In genomic region chr10:24173210-24174001, GRCm38 (mm10) we compare ENCODE assay signal across 9 mouse cellular contexts. TPM values are rescaled to one million over a fixed set of nuclear protein-coding genes. Genes with fewer than 3 reads are reported as not detected.
DNase-seq lines count a peak whose midpoint lies in the region; ATAC-seq and TF ChIP-seq lines count a peak whose summit lies in the region.
"Had no signal": no experiment of that assay in that cellular context is flagged by ENCODE, and none has a peak within 500 bp of the region (broad histone marks: within the 10 kb centered on the region; RNA-seq: fewer than 3 reads in every experiment).

No protein-coding gene starts in this region.

- H3K27me3 ChIP-seq in hindbrain, embryonic 10.5 days (ENCODE audit: insufficient read depth, poor library complexity, severe bottlenecking): no peaks in the 10 kb centered on the region
- H3K27me3 ChIP-seq in midbrain, embryonic 11.5 days (ENCODE audit: control insufficient read depth, insufficient read depth, low read length): no peaks in the 10 kb centered on the region
- H3K27me3 ChIP-seq: stomach, embryonic 15.5 days had no signal

- peak; percentile 48 to 76 for DNase-seq in spleen, postnatal 4 days (ENCODE audit: low spot score in 2 of 2)
- no peak for DNase-seq in spleen, adult 12 weeks (ENCODE audit: low spot score)
- DNase-seq in adrenal gland, postnatal 14 days: peak; percentile 61
- DNase-seq in hindbrain, embryonic 10.5 days (ENCODE audit: low spot score): peak; percentile 30
- DNase-seq in layer of hippocampus, postnatal 10 days (ENCODE audit: low spot score in 2 of 2): peak; percentile 34 to 50
- peak; percentile 94 for DNase-seq in midbrain, embryonic 11.5 days (ENCODE audit: low spot score, missing footprints)
- DNase-seq in thymus, postnatal 0 days (ENCODE audit: low spot score): peak; percentile 72

- TF ChIP-seq POLR2A in embryonic fibroblast, embryonic 13.5 days (IDR thresholded peaks at IDR 0.05; ENCODE audit: low read depth, low read length): no peak

- peaks cover 2% of the 10 kb centered on the region; the same call in 1 of the 2 replicates for H3K4me1 ChIP-seq in embryonic fibroblast, embryonic 13.5 days (ENCODE audit: control insufficient read depth, insufficient read depth, low read length)
- 0 out of 2 replicates have a peak, but pooled peaks cover 4% of the 10 kb centered on the region for H3K4me1 ChIP-seq in hindbrain, embryonic 10.5 days (replicated peaks)
- H3K4me1 ChIP-seq in midbrain, embryonic 11.5 days (ENCODE audit: control insufficient read depth, insufficient read depth, low read length): no peaks in the 10 kb centered on the region

- H3K36me3 ChIP-seq in hindbrain, embryonic 10.5 days: no peaks in the 10 kb centered on the region
- H3K36me3 ChIP-seq in midbrain, embryonic 11.5 days (ENCODE audit: control insufficient read depth, insufficient read depth, low read length): no peaks in the 10 kb centered on the region
- H3K36me3 ChIP-seq: stomach, embryonic 15.5 days had no signal

- ATAC-seq in midbrain, embryonic 11.5 days (ENCODE audit: low FRiP score): no peak

- H3K4me3 ChIP-seq in embryonic fibroblast, embryonic 13.5 days (ENCODE audit: insufficient read depth, low read length): no peak overlapping the region
- no peak overlapping the region for H3K4me3 ChIP-seq in hindbrain, embryonic 10.5 days
- H3K4me3 ChIP-seq in midbrain, embryonic 11.5 days (ENCODE audit: low read depth, low read length): no peak overlapping the region
- H3K4me3 ChIP-seq: stomach, embryonic 15.5 days had no signal

- WGBS in hindbrain, embryonic 10.5 days: 49% methylated on average over 10 of the region's 10 CpGs
- WGBS in midbrain, embryonic 11.5 days: 48% methylated on average over 10 of the region's 10 CpGs

- H3K27ac ChIP-seq in embryonic fibroblast, embryonic 13.5 days (ENCODE audit: insufficient read depth, low read length): peak overlapping the region; percentile 9; the same call in 1 of the 2 replicates
- no peak overlapping the region for H3K27ac ChIP-seq in hindbrain, embryonic 10.5 days
- no peak overlapping the region for H3K27ac ChIP-seq in midbrain, embryonic 11.5 days (ENCODE audit: low read depth, low read length)
- H3K27ac ChIP-seq: stomach, embryonic 15.5 days had no signal

- TF ChIP-seq CTCF in embryonic fibroblast, embryonic 13.5 days (IDR thresholded peaks at IDR 0.05; ENCODE audit: borderline replicate concordance, insufficient read depth, low read length): no peak

- no peak overlapping the region for H3K9ac ChIP-seq in midbrain, embryonic 11.5 days (ENCODE audit: low read length)
- H3K9ac ChIP-seq: stomach, embryonic 15.5 days had no signal

- H3K4me2 ChIP-seq in midbrain, embryonic 11.5 days: no peak overlapping the region
- H3K4me2 ChIP-seq: stomach, embryonic 15.5 days had no signal

- no peaks in the 10 kb centered on the region for H3K9me3 ChIP-seq in hindbrain, embryonic 10.5 days
- H3K9me3 ChIP-seq in midbrain, embryonic 11.5 days (ENCODE audit: control insufficient read depth, low read length): no peaks in the 10 kb centered on the region
- H3K9me3 ChIP-seq: stomach, embryonic 15.5 days had no signal

RNA-seq across cellular contexts. Expression of gene Stx7, which starts 24.3 kb away (rescaled TPM):
- total RNA-seq in adrenal gland, postnatal 14 days (2021): 116 and 125 TPM in 2 replicates
- polyA plus RNA-seq in embryonic fibroblast, embryonic 13.5 days (2011; ENCODE audit: insufficient read length, low read depth, missing spikeins): 93.6 and 103 TPM in 2 replicates
- polyA plus RNA-seq in hindbrain, embryonic 10.5 days (2016; fragmentation: Nextera tagmentation; extraction: Ambion mirVana): 63.8 and 87.5 TPM in 2 replicates
- total RNA-seq in layer of hippocampus, postnatal 10 days (2021): 100 to 1,000 TPM; 169 to 187 TPM
- polyA plus RNA-seq in midbrain, embryonic 11.5 days (2014; fragmentation: Nextera tagmentation; extraction: Ambion mirVana): 98.6 and 99.6 TPM in 2 replicates
- 67.7 and 69.1 TPM in 2 replicates for polyA plus RNA-seq in thymus, postnatal 0 days (2015; fragmentation: Nextera tagmentation; extraction: Ambion mirVana)

RNA-seq across cellular contexts. Expression of gene Moxd1, which starts 49.9 kb away (rescaled TPM):
- 0.52 and 0.53 TPM in 2 replicates for total RNA-seq in adrenal gland, postnatal 14 days (2021)
- polyA plus RNA-seq in embryonic fibroblast, embryonic 13.5 days (2011; ENCODE audit: insufficient read length, low read depth, missing spikeins): 29.0 and 40.2 TPM in 2 replicates
- polyA plus RNA-seq in hindbrain, embryonic 10.5 days (2016; fragmentation: Nextera tagmentation; extraction: Ambion mirVana): 22.0 and 22.4 TPM in 2 replicates
- total RNA-seq in layer of hippocampus, postnatal 10 days (2021): 1 to 10 TPM; 4.7 to 5.0 TPM
- 1.8 and 3.9 TPM in 2 replicates for polyA plus RNA-seq in midbrain, embryonic 11.5 days (2014; fragmentation: Nextera tagmentation; extraction: Ambion mirVana)
- polyA plus RNA-seq in thymus, postnatal 0 days (2015; fragmentation: Nextera tagmentation; extraction: Ambion mirVana): 0.96 and 1.2 TPM in 2 replicates
